Mouse (Mus musculus) T-helper 2 cell (primary cell): Measurements from ENCODE around the gene Ddx23.

Experiments
- in situ Hi-C: fragments of 300-600 bp; cut with MboI, MseI; formaldehyde crosslinking; loops from one replicate; pipeline ENCODE4 v1.15.1; 2025; ENCODE audit warnings: high pct_unique_total_duplicates

Gene Ddx23

GRCm38 (mm10) chr15:98608058-98608783 lies 54.5 kb downstream of the Ddx23 start:
- in situ Hi-C loops = no loop called here

- in situ Hi-C loops = no loop called here
Observed at GRCm38 (mm10) chr15:98607557-98607956, 55.1 kb downstream of the Ddx23 start.

- in situ Hi-C loops = no loop called here
Observed at GRCm38 (mm10) chr15:98606739-98607138, 56.0 kb downstream of the Ddx23 start.

- in situ Hi-C loops = no loop called here
Observed at GRCm38 (mm10) chr15:98606051-98606536, 56.6 kb downstream of the Ddx23 start.

- in situ Hi-C loops = no loop called here
Observed at GRCm38 (mm10) chr15:98604041-98604575, 58.6 kb downstream of the Ddx23 start.

- in situ Hi-C loops = no loop called here
Observed at GRCm38 (mm10) chr15:98602921-98603458, 59.7 kb downstream of the Ddx23 start.

GRCm38 (mm10) chr15:98602191-98602881 lies 60.4 kb downstream of the Ddx23 start:
- in situ Hi-C loops = no loop called here

GRCm38 (mm10) chr15:98601832-98602190 lies 60.9 kb downstream of the Ddx23 start:
- in situ Hi-C loops = no loop called here

- in situ Hi-C loops = no loop called here
Observed at GRCm38 (mm10) chr15:98600036-98600709, 62.5 kb downstream of the Ddx23 start.

- in situ Hi-C loops = no loop called here
Observed at GRCm38 (mm10) chr15:98596609-98597008, 66.1 kb downstream of the Ddx23 start.
